Mouse (Mus musculus) urinary bladder, postnatal 36 days (tissue): ENCODE data around the gene Dmgdh.

ENCODE experiments used
- DNase-seq, 2 experiments: peaks; one replicate each; pipeline ENCODE4 v3.0.0; 2022; ENCODE audit warnings: low spot score in 2 of 2, mixed read lengths in 1 of 2

Gene Dmgdh

GRCm38 (mm10) chr13:93710325-93710724 is 36.1 kb downstream of the Dmgdh start:
- DNase-seq = no peak

GRCm38 (mm10) chr13:93711226-93711625 is 37.0 kb downstream of the Dmgdh start:
- no peak for DNase-seq

GRCm38 (mm10) chr13:93712362-93712761 is 38.1 kb downstream of the Dmgdh start:
- DNase-seq = no peak

GRCm38 (mm10) chr13:93713826-93714225 is 39.6 kb downstream of the Dmgdh start:
- no peak for DNase-seq

- no peak for DNase-seq
Measured at GRCm38 (mm10) chr13:93717113-93717512, 42.9 kb downstream of the Dmgdh start.

GRCm38 (mm10) chr13:93718948-93719347 is 44.7 kb downstream of the Dmgdh start:
- peak; percentile 44 to 58 for DNase-seq

- DNase-seq = no peak
Measured at GRCm38 (mm10) chr13:93721916-93722315, 47.7 kb downstream of the Dmgdh start.

- DNase-seq = no peak
Measured at GRCm38 (mm10) chr13:93723455-93723854, 49.2 kb downstream of the Dmgdh start.

GRCm38 (mm10) chr13:93724206-93724605 is 50.0 kb downstream of the Dmgdh start:
- DNase-seq = no peak

GRCm38 (mm10) chr13:93735131-93735636 is 61.0 kb downstream of the Dmgdh start:
- DNase-seq = no peak

GRCm38 (mm10) chr13:93744118-93744517 is 69.9 kb downstream of the Dmgdh start:
- DNase-seq = no peak

GRCm38 (mm10) chr13:93752597-93753400 is 78.6 kb downstream of the Dmgdh start:
- no peak for DNase-seq

GRCm38 (mm10) chr13:93755084-93755483 is 80.9 kb downstream of the Dmgdh start:
- no peak for DNase-seq

GRCm38 (mm10) chr13:93756674-93757073 is 82.4 kb downstream of the Dmgdh start:
- no peak for DNase-seq

GRCm38 (mm10) chr13:93757514-93757913 is 83.3 kb downstream of the Dmgdh start:
- DNase-seq = no peak

GRCm38 (mm10) chr13:93758149-93758898 is 84.1 kb downstream of the Dmgdh start:
- no peak for DNase-seq

- DNase-seq = no peak
Measured at GRCm38 (mm10) chr13:93761831-93762230, 87.6 kb downstream of the Dmgdh start.

- DNase-seq = no peak
Measured at GRCm38 (mm10) chr13:93762879-93763278, 88.6 kb downstream of the Dmgdh start.

GRCm38 (mm10) chr13:93764321-93764973 is 90.2 kb downstream of the Dmgdh start:
- no peak for DNase-seq

- no peak for DNase-seq
Measured at GRCm38 (mm10) chr13:93771031-93771587, 96.9 kb downstream of the Dmgdh start.

- DNase-seq = peak; percentile 74 to 86
Measured at GRCm38 (mm10) chr13:93771588-93772278, 97.5 kb downstream of the Dmgdh start, which contains the start of gene Arsb. Gene Arsb, plus strand, starts transcription at chr13:93771630.
